Mouse (Mus musculus) bone marrow macrophage, adult 2 months (primary cell): ENCODE measurements around the gene Tbxas1. TPM values are rescaled to one million over a fixed set of nuclear protein-coding genes. Genes with fewer than 3 reads are reported as not detected.

Experiments used
- H3K27ac ChIP-seq: 2 replicates; pipeline ENCODE4 v1.5.1; 2012; ENCODE audit warnings: low read depth, low read length; ENCODE audit not compliant: insufficient read depth
- H3K4me1 ChIP-seq: 2 replicates; pipeline ENCODE4 v1.6.1; 2012; ENCODE audit warnings: low read length; ENCODE audit not compliant: control insufficient read depth, insufficient read depth
- H3K4me3 ChIP-seq: 2 replicates; pipeline ENCODE4 v1.5.1; 2012; ENCODE audit warnings: mild to moderate bottlenecking, low read length, moderate library complexity; ENCODE audit not compliant: insufficient read depth
- CTCF ChIP-seq: IDR thresholded peaks from 2 replicates; pipeline ENCODE4 v1.5.1; 2012; ENCODE audit warnings: low read depth, mild to moderate bottlenecking, low read length, moderate library complexity
- POLR2A ChIP-seq: IDR thresholded peaks from 2 replicates; pipeline ENCODE4 v1.6.1; 2012; ENCODE audit warnings: mild to moderate bottlenecking, low read depth, low read length, borderline replicate concordance
- polyA plus RNA-seq: library from polyadenylated mRNA; stranded (reverse); fragments of >200 nt; gene quantifications from 2 replicates; pipeline ENCODE4 v1.2.4, GENCODE M21; 2012; ENCODE audit not compliant: missing spikeins, insufficient read depth, insufficient read length

The Tbxas1 gene
- polyA plus RNA-seq, 1 experiment: 115 TPM

- no peak overlapping the region for H3K27ac ChIP-seq
- no peak overlapping the region for H3K4me3 ChIP-seq
- H3K4me1 ChIP-seq: peaks cover 9% of the 10 kb centered on the region
- TF ChIP-seq CTCF (no peak), POLR2A (no peak)
Observed at GRCm38 (mm10) chr6:38839891-38840290, 35.3 kb upstream of the Tbxas1 start.

- H3K4me3 ChIP-seq: no peak overlapping the region
- H3K27ac ChIP-seq: no peak overlapping the region
- H3K4me1 ChIP-seq: peaks cover 9% of the 10 kb centered on the region
- TF ChIP-seq CTCF (no peak), POLR2A (no peak)
Observed at GRCm38 (mm10) chr6:38840380-38840779, 34.8 kb upstream of the Tbxas1 start.

- H3K27ac ChIP-seq: no peak overlapping the region
- H3K4me3 ChIP-seq: no peak overlapping the region
- TF ChIP-seq POLR2A: no peak
- no peak for TF ChIP-seq CTCF
- H3K4me1 ChIP-seq: peaks cover 9% of the 10 kb centered on the region
Observed at GRCm38 (mm10) chr6:38840780-38841179, 34.4 kb upstream of the Tbxas1 start.

GRCm38 (mm10) chr6:38841551-38841950, 33.7 kb upstream of the Tbxas1 start:
- Histone ChIP-seq H3K4me3 (no peak overlapping the region), H3K27ac (no peak overlapping the region), H3K4me1 (peaks cover 10% of the 10 kb centered on the region)
- no peak for TF ChIP-seq CTCF
- no peak for TF ChIP-seq POLR2A

GRCm38 (mm10) chr6:38845117-38845516, 30.1 kb upstream of the Tbxas1 start:
- Histone ChIP-seq H3K4me3 (no peak overlapping the region), H3K27ac (no peak overlapping the region), H3K4me1 (peaks cover 42% of the 10 kb centered on the region)
- TF ChIP-seq POLR2A (no peak), CTCF (no peak)

- no peak for TF ChIP-seq POLR2A
- TF ChIP-seq CTCF: no peak
- H3K27ac ChIP-seq: no peak overlapping the region
- H3K4me1 ChIP-seq: peaks cover 45% of the 10 kb centered on the region
- no peak overlapping the region for H3K4me3 ChIP-seq
Observed at GRCm38 (mm10) chr6:38845876-38846275, 29.3 kb upstream of the Tbxas1 start.

- Histone ChIP-seq H3K27ac (no peak overlapping the region), H3K4me1 (peaks cover 45% of the 10 kb centered on the region), H3K4me3 (no peak overlapping the region)
- TF ChIP-seq CTCF (no peak), POLR2A (no peak)
Observed at GRCm38 (mm10) chr6:38846330-38847195, 28.6 kb upstream of the Tbxas1 start.

GRCm38 (mm10) chr6:38847447-38847846, 27.8 kb upstream of the Tbxas1 start:
- no peak for TF ChIP-seq POLR2A
- TF ChIP-seq CTCF: no peak
- Histone ChIP-seq H3K27ac (no peak overlapping the region), H3K4me1 (peaks cover 47% of the 10 kb centered on the region), H3K4me3 (no peak overlapping the region)

GRCm38 (mm10) chr6:38847958-38848910, 27.0 kb upstream of the Tbxas1 start:
- H3K4me1 ChIP-seq: peaks cover 49% of the 10 kb centered on the region
- TF ChIP-seq POLR2A: no peak
- no peak for TF ChIP-seq CTCF
- no peak overlapping the region for H3K4me3 ChIP-seq
- H3K27ac ChIP-seq: no peak overlapping the region
